ENCODE assay signal across 13 mouse cellular contexts in genomic region chr5:149030103-149030502, GRCm38 (mm10). TPM values are rescaled to one million over a fixed set of nuclear protein-coding genes. Genes with fewer than 3 reads are reported as not detected.
A peak's percentile ranks its signal among the peaks of the same experiment; 100 is the strongest.
DNase-seq lines count a peak whose midpoint lies in the region; ATAC-seq and TF ChIP-seq lines count a peak whose summit lies in the region.
"Had no signal": no experiment of that assay in that cellular context is flagged by ENCODE, and none has a peak within 500 bp of the region (broad histone marks: within the 10 kb centered on the region; RNA-seq: fewer than 3 reads in every experiment).

No protein-coding gene starts in this region.

- H3K4me3 ChIP-seq in heart, postnatal 0 days (ENCODE audit: low read depth, low read length): no peak overlapping the region
- no peak overlapping the region for H3K4me3 ChIP-seq in embryonic facial prominence, embryonic 11.5 days (ENCODE audit: low read depth, low read length)
- H3K4me3 ChIP-seq in limb, embryonic 15.5 days: no peak overlapping the region
- no peak overlapping the region for H3K4me3 ChIP-seq in left cerebral cortex, adult 2 months

- TF ChIP-seq EP300 in heart, postnatal 0 days (IDR thresholded peaks at IDR 0.05; ENCODE audit: low read depth): no peak

- peak overlapping the region; percentile 43; the same call in 1 of the 2 replicates for H3K27ac ChIP-seq in heart, postnatal 0 days (ENCODE audit: low read depth)
- no peak overlapping the region for H3K27ac ChIP-seq in embryonic facial prominence, embryonic 11.5 days (replicated peaks; ENCODE audit: low read depth, low read length)
- peak overlapping the region; percentile 93 for H3K27ac ChIP-seq in limb, embryonic 15.5 days
- H3K27ac ChIP-seq in left cerebral cortex, adult 2 months: no peak overlapping the region

- ATAC-seq in heart, postnatal 0 days (ENCODE audit: insufficient read depth, low read depth): no peak
- ATAC-seq in embryonic facial prominence, embryonic 11.5 days (replicated peaks; ENCODE audit: insufficient number of reproducible peaks, low FRiP score, low TSS enrichment, low read depth): 0 out of 2 replicates have a peak, but pooled peaks have one; percentile 31
- no peak for ATAC-seq in limb, embryonic 15.5 days (ENCODE audit: insufficient number of reproducible peaks, low FRiP score, low TSS enrichment, low read depth)

- no peaks in the 10 kb centered on the region for H3K9me3 ChIP-seq in heart, postnatal 0 days (replicated peaks; ENCODE audit: control insufficient read depth, low read length)
- no peaks in the 10 kb centered on the region for H3K9me3 ChIP-seq in embryonic facial prominence, embryonic 11.5 days (replicated peaks; ENCODE audit: control insufficient read depth, low read length)
- no peaks in the 10 kb centered on the region for H3K9me3 ChIP-seq in limb, embryonic 15.5 days

- no peaks in the 10 kb centered on the region for H3K27me3 ChIP-seq in heart, postnatal 0 days (ENCODE audit: control insufficient read depth, insufficient read depth, low read length)
- no peaks in the 10 kb centered on the region for H3K27me3 ChIP-seq in embryonic facial prominence, embryonic 11.5 days (ENCODE audit: control insufficient read depth, insufficient read depth, low read length)
- H3K27me3 ChIP-seq in limb, embryonic 15.5 days: no peaks in the 10 kb centered on the region

- no peak overlapping the region for H3K4me2 ChIP-seq in heart, postnatal 0 days (ENCODE audit: low read depth, low read length)
- no peak overlapping the region for H3K4me2 ChIP-seq in embryonic facial prominence, embryonic 11.5 days (ENCODE audit: low read depth, low read length)
- H3K4me2 ChIP-seq in limb, embryonic 15.5 days: no peak overlapping the region
- H3K4me2 ChIP-seq: hindbrain, embryonic 14.5 days had no signal

- no peaks in the 10 kb centered on the region for H3K36me3 ChIP-seq in heart, postnatal 0 days (replicated peaks; ENCODE audit: control insufficient read depth, insufficient read depth, low read length)
- no peaks in the 10 kb centered on the region for H3K36me3 ChIP-seq in embryonic facial prominence, embryonic 11.5 days (replicated peaks; ENCODE audit: control insufficient read depth, insufficient read depth, low read depth, low read length)
- H3K36me3 ChIP-seq in limb, embryonic 15.5 days: no peaks in the 10 kb centered on the region

- 80% methylated on average over 2 of the region's 2 CpGs for WGBS in heart, postnatal 0 days
- WGBS in embryonic facial prominence, embryonic 11.5 days: 48% methylated on average over 2 of the region's 2 CpGs
- whole genome bisulfite sequencing in limb, embryonic 15.5 days: 47% methylated on average over 2 of the region's 2 CpGs

- no peak for TF ChIP-seq CTCF in heart, postnatal 0 days (IDR thresholded peaks at IDR 0.05; ENCODE audit: low read depth)
- TF ChIP-seq CTCF in left cerebral cortex, adult 2 months (IDR thresholded peaks at IDR 0.05): no peak

- intact Hi-C loops in left cerebral cortex, adult 2 months (cut with DNase I): no loop called here

- H3K4me1 ChIP-seq in heart, postnatal 0 days (ENCODE audit: control insufficient read depth, insufficient read depth): 0 out of 2 replicates have a peak, but pooled peaks cover 3% of the 10 kb centered on the region
- no peaks in the 10 kb centered on the region for H3K4me1 ChIP-seq in embryonic facial prominence, embryonic 11.5 days (ENCODE audit: control insufficient read depth, insufficient read depth, low read length)
- H3K4me1 ChIP-seq in limb, embryonic 15.5 days: peaks cover 26% of the 10 kb centered on the region

- no peak for DNase-seq in heart, postnatal 0 days (ENCODE audit: low spot score)
- DNase-seq in heart, adult 8-10 months (ENCODE audit: low spot score): no peak
- DNase-seq in CD4-positive helper T cell, adult 2 months (ENCODE audit: low read depth, low spot score): peak; percentile 40
- DNase-seq in embryonic facial prominence, embryonic 11.5 days (ENCODE audit: low spot score): no peak
- DNase-seq in adrenal gland, adult (ENCODE audit: inconsistent age in 2 of 2, low spot score in 1 of 2): no peak
- DNase-seq in right cerebral cortex, adult 18-20 months: no peak
- DNase-seq in left cerebral cortex, adult 2 months (ENCODE audit: extremely low spot score in 1 of 2, low spot score in 2 of 2): no peak
- DNase-seq: cerebellum, adult 2 months had no signal

- H3K9ac ChIP-seq in heart, postnatal 0 days (replicated peaks; ENCODE audit: low read depth, low read length): no peak overlapping the region
- no peak overlapping the region for H3K9ac ChIP-seq in embryonic facial prominence, embryonic 11.5 days (replicated peaks; ENCODE audit: low read length)
- no peak overlapping the region for H3K9ac ChIP-seq in limb, embryonic 15.5 days
- H3K9ac ChIP-seq: hindbrain, embryonic 14.5 days had no signal

RNA-seq across cellular contexts. Expression of gene Gm42791, which starts 35.2 kb away (rescaled TPM):
- not detected in 2 replicates for total RNA-seq in heart, postnatal 0 days (2014; rRNA removed; ENCODE audit: low replicate concordance)
- 1.00 and 2.7 TPM in 2 replicates for polyA plus RNA-seq in heart, postnatal 0 days (2015; fragmentation: Nextera tagmentation; extraction: Ambion mirVana)
- total RNA-seq in heart, adult 8-10 months (2022): 1 to 10 TPM; 3.2 to 7.7 (median 7.3) TPM
- not detected in 2 replicates for polyA plus RNA-seq in embryonic facial prominence, embryonic 11.5 days (2014; fragmentation: Nextera tagmentation; extraction: Ambion mirVana)
- 1.2 and 3.7 TPM in 2 replicates for polyA plus RNA-seq in limb, embryonic 15.5 days (2015; fragmentation: Nextera tagmentation; extraction: Ambion mirVana)
- 10 to 100 TPM; 34.0 to 39.1 TPM for total RNA-seq in left cerebral cortex, adult 2 months (2021)
- polyA plus RNA-seq: cerebellum, adult 2 months; large intestine, adult 2 months; limb, embryonic 14.5 days; small intestine, adult 2 months had no signal

Comparison
In these comparisons a context has a peak if more than half of its experiments do, and no peak if none do; other contexts are left out.
1. H3K27ac ChIP-seq: peak in heart, postnatal 0 days (single experiment) and limb, embryonic 15.5 days (single experiment); none in embryonic facial prominence, embryonic 11.5 days (single experiment) and left cerebral cortex, adult 2 months (single experiment).
2. RNA of gene Gm42791, which starts 35.2 kb away (total RNA-seq): 34.0 to 39.1 TPM in left cerebral cortex, adult 2 months; 3.2 to 7.7 TPM in heart, adult 8-10 months and not detected in heart, postnatal 0 days; every median in the first group is over 4 times any median in the second.